Mouse (Mus musculus) gastrocnemius, adult 2 months (tissue): ENCODE measurements around the gene Gm20388. TPM values are rescaled to one million over a fixed set of nuclear protein-coding genes. Genes with fewer than 3 reads are reported as not detected.
"Not testable (repeated sequence)": the region's sequence is repeated elsewhere in the genome, so short reads cannot be mapped to it uniquely, and the experiment has no call there.

ENCODE experiments used
- DNase-seq: peaks from one replicate; pipeline ENCODE4 v3.0.0; 2022
- H3K27ac ChIP-seq: fragments of 200-600 bp; 2 replicates; pipeline ENCODE4 v1.8.1; 2022; ENCODE audit warnings: mild to moderate bottlenecking
- H3K4me3 ChIP-seq: fragments of 200-600 bp; 2 replicates; pipeline ENCODE4 v1.8.1; 2022; ENCODE audit warnings: mild to moderate bottlenecking, moderate library complexity
- CTCF ChIP-seq: fragments of 200-600 bp; IDR thresholded peaks from 2 replicates; pipeline ENCODE4 v1.8.1; 2022; ENCODE audit warnings: antibody characterized with exemption, mild to moderate bottlenecking, moderate library complexity
- intact Hi-C: fragments of 180-260 bp; cut with DNase I; formaldehyde crosslinking; loops from one replicate; pipeline ENCODE4 v1.15.1; 2025
- total RNA-seq, 2 experiments: library from RNA; stranded (reverse); gene quantifications; 2 replicates each; pipeline ENCODE4 v1.2.3; 2021

The Gm20388 gene
- total RNA-seq, 2 experiments from 2014 or later: 6.1 to 15.0 TPM

DNA sequence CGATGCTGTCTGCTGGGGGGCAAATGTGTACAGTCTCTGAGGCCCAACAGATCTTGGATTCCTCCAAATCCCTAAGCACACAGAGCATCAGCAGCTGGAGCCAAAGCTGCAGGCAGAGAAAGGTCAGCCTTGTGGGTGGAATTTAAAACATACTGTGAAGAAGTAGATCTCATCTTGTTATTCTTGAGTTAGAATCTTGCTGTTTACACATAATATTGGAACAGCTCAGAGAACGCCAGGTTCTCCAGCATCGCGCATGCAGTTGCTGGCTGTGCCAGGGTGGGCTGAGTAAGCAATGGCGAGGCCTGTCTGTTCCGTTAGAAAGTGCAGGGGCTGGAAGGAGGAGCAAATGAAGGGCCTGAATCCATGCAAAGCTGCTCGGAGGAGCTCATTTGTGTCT, 3235.7 kb downstream of the Gm20388 start:
- peak; percentile 44 for DNase-seq
- intact Hi-C loops: no loop called here
- TF ChIP-seq CTCF: no peak
- Histone ChIP-seq H3K4me3 (no peak overlapping the region), H3K27ac (peak overlapping the region; percentile 63)

DNA sequence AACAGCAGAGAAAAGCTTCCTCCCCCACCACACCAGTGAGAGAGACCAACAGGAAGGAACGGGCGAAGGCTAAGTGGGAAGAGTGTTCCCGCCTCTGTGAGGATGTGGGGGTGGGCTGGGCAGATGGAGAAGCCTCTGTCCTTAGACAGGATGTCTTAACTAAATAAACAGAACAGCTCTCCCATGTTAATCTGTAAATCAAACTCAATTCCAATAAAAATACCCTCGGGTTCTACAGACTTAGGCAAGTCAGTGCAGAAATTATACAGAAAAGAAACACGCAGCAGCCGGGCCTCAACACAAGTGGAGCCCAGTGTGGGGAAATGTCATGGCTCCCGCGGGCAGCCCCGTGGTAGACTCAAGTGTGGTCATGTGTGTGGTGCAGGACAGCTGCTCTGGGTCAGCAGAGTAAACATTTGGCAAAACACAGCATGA, 3240.1 kb downstream of the Gm20388 start:
- intact Hi-C loops: no loop called here
- no peak overlapping the region for H3K27ac ChIP-seq
- no peak for TF ChIP-seq CTCF

DNA sequence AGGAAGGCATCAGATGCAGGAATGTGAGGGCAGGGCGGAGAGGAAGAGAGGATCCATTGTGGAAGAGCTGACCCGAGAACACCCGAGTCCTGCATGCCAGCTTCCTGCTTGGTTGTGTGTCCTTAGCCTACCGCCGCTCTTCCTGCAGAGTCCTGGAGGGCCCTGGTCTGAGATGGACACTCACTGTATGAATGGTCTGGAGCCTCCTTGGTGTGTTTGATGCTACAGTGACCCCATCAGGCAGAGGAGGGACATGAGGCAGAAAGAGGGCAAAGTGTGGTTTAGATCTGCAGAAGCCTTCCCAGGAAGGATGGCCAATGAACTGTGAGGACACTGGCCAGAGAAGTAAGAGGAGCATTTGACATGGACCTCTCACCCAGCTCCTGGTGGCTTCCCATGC, 3244.5 kb downstream of the Gm20388 start:
- DNase-seq: peak; percentile 29
- peak; percentile 56 for TF ChIP-seq CTCF
- Histone ChIP-seq H3K27ac (no peak overlapping the region), H3K4me3 (no peak overlapping the region)
- intact Hi-C loops: loop anchor here (2.0 kb wide), 1 partner anchor 30 kb away; no protein-coding TSS in a partner anchor

More for the DNA sequence above, 3240.1 kb downstream of the Gm20388 start:
- DNase-seq: no peak
- no peak overlapping the region for H3K4me3 ChIP-seq

DNA sequence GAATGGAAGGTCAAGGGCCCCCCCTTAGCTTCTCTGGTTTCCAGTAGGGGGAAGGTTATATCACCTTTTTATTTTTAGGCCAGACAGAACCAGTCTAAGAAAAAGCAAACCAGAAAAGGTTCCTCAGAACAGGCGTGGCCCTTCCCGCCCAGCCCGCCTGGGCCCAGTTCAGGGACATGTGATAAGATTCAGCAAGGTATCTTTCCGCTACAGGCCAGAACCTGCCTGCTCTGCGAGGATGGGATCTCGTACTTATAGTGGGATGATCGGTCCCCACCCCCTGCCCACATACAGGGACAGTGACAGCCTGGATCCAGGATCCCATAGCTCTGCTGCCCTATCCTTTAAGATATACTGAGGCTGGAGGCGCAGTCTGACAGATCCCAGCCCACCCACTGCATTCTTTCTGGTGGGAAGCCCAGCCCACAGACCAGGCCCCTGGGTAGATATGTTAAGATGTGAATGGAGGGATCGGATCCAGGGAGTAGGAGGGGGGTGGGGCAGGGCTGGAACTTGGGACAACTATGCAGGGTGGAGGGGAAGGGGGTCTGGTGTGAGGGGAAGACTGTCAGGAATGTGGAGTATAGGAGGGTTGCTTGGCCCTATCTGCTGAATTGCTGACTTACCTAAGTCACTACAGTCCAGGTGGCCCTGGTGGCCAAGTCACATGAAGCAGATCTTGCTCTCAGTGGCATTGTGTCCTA, 3245.6 kb downstream of the Gm20388 start:
- intact Hi-C loops: no loop called here
- TF ChIP-seq CTCF: no peak
- no peak for DNase-seq
- Histone ChIP-seq H3K27ac (no peak overlapping the region; the same call in 1 of the 2 replicates), H3K4me3 (no peak overlapping the region)

DNA sequence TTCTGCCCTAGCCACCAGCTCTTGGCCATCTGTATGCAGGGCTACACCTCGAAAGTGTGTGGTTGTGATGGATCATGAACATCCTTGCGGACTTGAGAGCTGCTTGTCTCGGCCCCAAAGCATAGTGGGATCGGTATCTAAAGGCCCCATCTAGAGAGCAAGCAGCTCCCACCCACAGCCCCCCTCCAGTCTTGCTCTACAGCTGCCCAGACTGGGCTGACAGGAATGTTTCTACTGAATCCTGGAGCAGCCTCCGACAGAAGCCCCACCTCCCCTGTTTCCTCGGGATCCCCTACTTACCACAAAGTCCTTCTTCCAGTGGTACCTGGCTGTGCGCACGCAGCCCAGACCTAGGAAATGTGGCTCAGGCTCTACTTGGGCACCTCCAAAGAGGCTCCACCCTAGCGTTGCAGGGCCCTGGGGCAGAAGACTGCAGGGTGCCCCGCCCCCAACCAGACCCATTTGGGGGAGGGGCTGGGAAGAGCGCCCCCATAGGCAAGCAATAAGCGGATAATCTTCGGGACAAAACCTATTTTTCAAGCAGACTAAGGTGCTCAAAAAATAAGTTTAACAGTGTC, 3247.3 kb downstream of the Gm20388 start, which contains the start of gene Sult5a1:
Sult5a1 (minus strand) TSS at position 428 of the 578 bp plus-strand sequence.
- intact Hi-C loops: no loop called here
- peak within 1 kb of the TSS; percentile 16 for H3K27ac ChIP-seq
- no peak for TF ChIP-seq CTCF
- no peak for DNase-seq
- H3K4me3 ChIP-seq: peak within 1 kb of the TSS; percentile 40

DNA sequence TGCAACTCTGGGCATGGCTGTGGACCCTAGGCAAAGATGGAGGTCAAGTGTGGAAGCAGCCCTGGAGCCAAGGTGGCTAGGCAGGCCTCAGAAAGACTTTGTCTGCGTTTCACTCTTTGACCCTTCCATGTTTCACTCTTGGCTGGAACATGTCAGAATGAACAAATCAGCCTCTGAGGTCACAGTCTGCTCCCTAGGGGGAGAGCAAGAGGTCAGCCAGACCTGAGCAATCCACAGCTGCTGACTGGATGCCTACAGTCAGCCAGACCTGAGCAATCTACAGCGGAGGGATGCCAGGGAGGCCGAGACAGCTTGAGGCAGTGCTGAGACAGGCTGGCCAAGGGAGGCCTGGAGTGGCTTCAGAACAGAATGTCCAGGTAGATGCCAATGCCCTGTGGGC, 3270.8 kb downstream of the Gm20388 start:
- TF ChIP-seq CTCF: no peak
- peak; percentile 82 for DNase-seq
- H3K4me3 ChIP-seq: no peak overlapping the region
- intact Hi-C loops: no loop called here
- peak overlapping the region; percentile 63 for H3K27ac ChIP-seq

DNA sequence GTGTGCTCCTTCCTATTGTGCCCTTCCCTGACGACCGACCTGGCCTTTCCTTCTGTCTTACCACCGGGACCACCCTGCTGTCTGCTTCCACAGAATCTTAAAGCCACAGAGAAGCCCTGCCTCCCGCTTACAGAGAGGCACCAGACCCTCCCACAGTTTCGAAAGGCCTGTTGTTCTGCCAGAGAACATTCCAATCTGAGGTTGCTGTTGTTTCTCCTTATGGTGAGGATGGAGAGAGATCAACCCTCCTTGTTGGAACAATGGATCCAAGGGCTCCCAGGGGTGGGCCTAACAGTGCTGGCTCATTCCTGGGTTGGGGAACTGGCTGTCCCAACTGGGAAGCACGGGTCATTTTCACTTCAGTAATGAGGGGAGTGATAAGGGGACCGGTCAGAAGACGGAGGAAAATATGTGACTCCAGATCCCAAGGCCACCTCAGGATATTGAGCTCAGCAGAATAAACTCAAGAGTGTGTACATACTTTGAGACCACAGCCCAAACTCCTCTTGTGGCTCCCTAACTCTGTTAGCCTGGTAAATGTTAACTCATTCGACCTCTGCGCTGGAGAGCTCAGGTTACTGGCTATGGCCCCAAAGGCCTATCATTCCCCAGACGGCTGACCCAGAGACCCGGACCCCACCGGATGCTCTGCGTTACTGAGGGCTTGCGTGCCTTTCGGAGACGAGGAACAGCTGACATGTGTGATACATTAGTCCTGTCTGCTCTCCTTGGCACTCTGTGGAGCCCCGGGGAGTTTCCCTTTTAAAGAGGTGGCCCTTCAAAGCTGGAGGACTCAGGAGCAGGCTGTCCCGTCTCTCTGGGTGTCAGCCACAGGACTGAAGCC, 3275.1 kb downstream of the Gm20388 start, which contains the start of gene Dpep1:
Dpep1 (plus strand) TSS at position 677 of the 844 bp plus-strand sequence.
- no peak for TF ChIP-seq CTCF
- DNase-seq: peak; percentile 76
- peak within 1 kb of the TSS; percentile 84 for H3K27ac ChIP-seq
- peak within 1 kb of the TSS; percentile 64 for H3K4me3 ChIP-seq
- intact Hi-C loops: loop anchor here (2.0 kb wide), 1 partner anchor 31 kb away; no protein-coding TSS in a partner anchor

DNA sequence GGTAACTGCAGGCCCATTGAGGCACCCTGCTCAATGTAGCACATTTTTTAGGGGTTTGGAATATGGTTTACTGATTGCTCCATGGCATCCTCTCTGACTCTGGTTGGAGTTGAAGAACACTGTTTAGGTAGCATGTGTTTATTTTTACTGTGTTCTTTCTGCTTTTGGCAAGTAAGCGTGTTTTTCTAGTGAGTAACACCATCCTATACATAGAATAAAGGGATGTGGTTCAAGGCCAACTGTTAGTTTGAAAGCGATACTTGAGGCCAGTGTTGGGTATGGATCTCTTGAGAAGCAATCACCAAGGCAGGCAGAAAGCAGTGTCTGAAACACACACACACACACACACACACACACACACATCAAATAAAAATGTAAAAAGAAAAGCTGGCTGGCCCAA, 3277.4 kb downstream of the Gm20388 start:
- peak overlapping the region; percentile 84 for H3K27ac ChIP-seq
- intact Hi-C loops: no loop called here
- DNase-seq: no peak
- TF ChIP-seq CTCF: no peak
- peak overlapping the region; percentile 64 for H3K4me3 ChIP-seq

DNA sequence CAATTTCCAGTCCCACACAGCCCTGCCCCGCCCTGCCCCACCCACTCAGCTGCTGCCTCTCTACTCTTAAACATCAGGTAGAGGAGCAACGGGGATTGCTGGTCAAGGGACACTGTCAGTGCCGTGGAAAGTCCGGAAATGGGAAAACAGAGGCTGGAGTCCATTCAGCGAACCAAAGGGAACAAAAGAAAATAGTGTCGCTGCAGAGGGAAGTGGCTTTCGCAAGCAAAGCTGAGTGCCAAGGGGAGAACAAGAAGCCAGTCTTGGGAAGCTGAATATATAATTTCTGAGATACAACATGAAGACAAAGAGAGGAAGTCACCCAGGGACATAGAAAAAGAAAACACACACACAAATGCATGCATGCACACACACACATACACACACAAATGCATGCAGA, 3278.2 kb downstream of the Gm20388 start:
- Histone ChIP-seq H3K4me3 (peak overlapping the region; percentile 64), H3K27ac (peak overlapping the region; percentile 63)
- peak; percentile 21 for DNase-seq
- no peak for TF ChIP-seq CTCF
- intact Hi-C loops: no loop called here

DNA sequence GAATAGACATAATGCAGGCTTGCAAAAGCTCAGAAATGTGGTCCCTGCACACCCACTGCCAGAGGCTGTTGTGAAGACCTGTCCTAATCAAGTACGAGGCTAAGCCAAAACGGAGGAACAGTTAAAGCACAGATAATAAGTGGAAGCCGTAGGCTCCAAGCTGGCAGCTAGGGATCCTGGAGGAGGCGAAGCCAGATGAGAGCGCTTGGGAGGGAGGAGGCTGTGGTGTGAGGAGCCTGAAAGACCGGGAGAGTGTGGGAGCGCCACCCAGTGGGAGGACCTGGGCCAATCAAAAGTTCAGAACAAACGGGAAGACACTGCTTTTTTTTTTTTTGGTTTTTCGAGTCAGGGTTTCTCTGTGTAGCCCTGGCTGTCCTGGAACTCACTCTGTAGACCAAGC, 3280.0 kb downstream of the Gm20388 start:
- peak overlapping the region; percentile 28; the same call in 1 of the 2 replicates for H3K27ac ChIP-seq
- TF ChIP-seq CTCF: peak; percentile 68
- peak overlapping the region; percentile 45 for H3K4me3 ChIP-seq
- peak; percentile 85 for DNase-seq
- intact Hi-C loops: loop anchor here (2.0 to 10.0 kb wide), 3 partner anchors 46 to 356 kb away; no protein-coding TSS in a partner anchor

DNA sequence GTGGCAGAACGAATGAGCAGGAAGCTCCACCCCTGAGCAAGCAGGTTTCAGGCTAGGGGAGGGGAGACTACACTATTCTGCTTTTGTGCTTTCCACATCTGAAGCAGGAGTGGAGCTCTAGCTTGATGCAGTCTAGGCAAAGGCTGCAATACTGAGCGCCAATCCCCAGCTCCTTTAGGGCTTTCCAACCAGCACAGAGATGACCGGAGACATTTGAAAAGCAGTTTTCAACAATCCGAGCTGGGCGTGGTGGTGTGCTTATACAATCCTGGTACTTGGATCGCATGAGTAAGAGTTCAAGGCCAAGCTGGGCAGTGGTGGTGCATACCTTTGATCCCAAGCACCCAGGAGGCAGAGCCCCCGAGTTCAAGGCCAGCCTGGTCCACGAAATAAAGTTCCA, 3281.3 kb downstream of the Gm20388 start:
- TF ChIP-seq CTCF: no peak
- no peak overlapping the region for H3K27ac ChIP-seq
- peak; percentile 7 for DNase-seq
- H3K4me3 ChIP-seq: no peak overlapping the region
- intact Hi-C loops: loop anchor here (2.0 to 10.0 kb wide), 3 partner anchors 47 to 357 kb away; no protein-coding TSS in a partner anchor

DNA sequence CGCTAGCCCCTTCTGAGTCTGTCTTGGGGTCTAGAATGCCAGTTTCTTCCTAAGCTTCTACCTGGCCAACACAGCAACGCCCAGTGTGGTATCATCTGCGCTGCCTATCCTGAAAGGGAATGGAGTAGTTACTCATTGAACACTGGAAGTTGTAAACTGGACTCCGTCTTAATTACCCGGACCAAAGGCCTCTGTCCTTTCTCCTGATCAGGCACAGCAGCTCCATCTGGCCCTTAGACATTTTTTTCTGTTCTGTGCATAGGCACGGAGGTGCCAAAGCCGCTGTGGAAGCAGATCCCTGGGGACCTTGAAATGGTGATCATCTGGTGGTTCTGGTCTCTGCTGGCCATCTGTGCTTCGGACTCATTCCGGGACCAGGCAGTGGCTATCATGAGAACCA, 3283.1 kb downstream of the Gm20388 start:
- H3K27ac ChIP-seq: no peak overlapping the region
- no peak overlapping the region for H3K4me3 ChIP-seq
- no peak for TF ChIP-seq CTCF
- intact Hi-C loops: loop anchor here (10.0 kb wide), 1 partner anchor 359 kb away; no protein-coding TSS in a partner anchor
- DNase-seq: peak; percentile 5

DNA sequence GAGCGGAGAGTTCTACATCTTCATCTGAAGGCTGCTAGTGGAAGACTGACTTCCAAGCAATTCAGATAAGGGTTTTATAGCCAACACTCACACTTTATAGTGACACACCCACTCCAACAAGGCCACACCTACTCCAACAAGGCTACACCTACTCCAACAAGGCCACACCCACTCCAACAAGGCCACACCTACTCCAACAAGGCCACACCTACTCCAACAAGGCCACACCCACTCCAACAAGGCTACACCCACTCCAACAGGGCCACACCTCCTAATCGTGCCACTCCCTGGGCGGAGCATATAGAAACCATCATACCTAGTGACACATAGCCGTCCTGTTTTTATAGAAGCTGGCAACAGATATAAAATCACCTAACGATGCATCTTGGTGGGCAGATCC, 3286.4 kb downstream of the Gm20388 start:
- DNase-seq, H3K27ac ChIP-seq, H3K4me3 ChIP-seq: not testable (repeated sequence)
- intact Hi-C loops: loop anchor here (10.0 kb wide), 1 partner anchor 362 kb away; no protein-coding TSS in a partner anchor
